Mouse (Mus musculus) limb, embryonic 12.5 days (tissue): ENCODE results near the gene Spata17. TPM values are rescaled to one million over a fixed set of nuclear protein-coding genes. Genes with fewer than 3 reads are reported as not detected.

Experiments
- ATAC-seq: fragments of 200-750 bp; cut with Nextera tagmentation; 2 replicates; pipeline ENCODE4 v1.8.0; 2017; ENCODE audit warnings: low read depth, moderate TSS enrichment; ENCODE audit not compliant: insufficient number of reproducible peaks, insufficient read depth, low FRiP score, low TSS enrichment
- H3K27ac ChIP-seq: fragments of 300-500 bp; sonication (generic); 2 replicates; pipeline ENCODE4 v1.5.1; 2016; ENCODE audit warnings: mild to moderate bottlenecking, moderate library complexity
- H3K27me3 ChIP-seq: fragments of 300-500 bp; sonication (generic); 2 replicates; pipeline ENCODE4 v1.6.1; 2016; ENCODE audit warnings: mild to moderate bottlenecking, moderate library complexity
- H3K36me3 ChIP-seq: fragments of 300-500 bp; sonication (generic); 2 replicates; pipeline ENCODE4 v1.6.1; 2016; ENCODE audit warnings: mild to moderate bottlenecking, moderate library complexity
- H3K4me1 ChIP-seq: fragments of 300-500 bp; sonication (generic); replicated peaks from 2 replicates; pipeline ENCODE4 v1.6.1; 2016
- H3K4me2 ChIP-seq: fragments of 300-500 bp; sonication (generic); 2 replicates; pipeline ENCODE4 v1.6.1; 2016; ENCODE audit warnings: mild to moderate bottlenecking, moderate library complexity
- H3K4me3 ChIP-seq: fragments of 300-500 bp; sonication (generic); replicated peaks from 2 replicates; pipeline ENCODE4 v1.5.1; 2016; ENCODE audit warnings: mild to moderate bottlenecking
- H3K9ac ChIP-seq: fragments of 300-500 bp; sonication (generic); replicated peaks from 2 replicates; pipeline ENCODE4 v1.6.1; 2016; ENCODE audit warnings: mild to moderate bottlenecking, moderate library complexity
- H3K9me3 ChIP-seq: fragments of 300-500 bp; sonication (generic); 2 replicates; pipeline ENCODE4 v1.6.1; 2016; ENCODE audit warnings: mild to moderate bottlenecking, moderate library complexity
- WGBS: fragments of 180-500 bp; shearing (Covaris S2); methylation state at CpG from one replicate; pipeline ENCODE4 v1.1.7; 2016; 5-methylcytosine and 5-hydroxymethylcytosine counted together
- polyA plus RNA-seq: library from polyadenylated mRNA; unstranded; fragments of >200 nt; fragmentation: Nextera tagmentation; extraction: Ambion mirVana; gene quantifications from 2 replicates; pipeline ENCODE4 v1.2.1, GENCODE M21; 2016

Spata17 gene
- polyA plus RNA-seq, 1 experiment from 2014 or later: 1.1 TPM

- Histone ChIP-seq H3K9ac (no peak overlapping the region), H3K27me3 (no peaks in the 10 kb centered on the region), H3K36me3 (peaks cover 22% of the 10 kb centered on the region), H3K4me2 (no peak overlapping the region), H3K27ac (no peak overlapping the region), H3K4me3 (no peak overlapping the region), H3K9me3 (no peaks in the 10 kb centered on the region), H3K4me1 (peaks cover 8% of the 10 kb centered on the region; the same call in 1 of the 2 replicates)
- WGBS: 79% methylated on average over 14 of the region's 14 CpGs
- no peak for ATAC-seq
Measured at GRCm38 (mm10) chr1:187232196-187232955, 17.1 kb upstream of the Spata17 start.

- H3K27me3 ChIP-seq: no peaks in the 10 kb centered on the region
- H3K36me3 ChIP-seq: peaks cover 28% of the 10 kb centered on the region
- H3K9me3 ChIP-seq: no peaks in the 10 kb centered on the region
- no peak overlapping the region for H3K27ac ChIP-seq
- no peak overlapping the region for H3K9ac ChIP-seq
- 88% methylated on average over 5 of the region's 5 CpGs for WGBS
- ATAC-seq: no peak
- no peak overlapping the region for H3K4me2 ChIP-seq
- H3K4me1 ChIP-seq: peaks cover 8% of the 10 kb centered on the region; the same call in 1 of the 2 replicates
- H3K4me3 ChIP-seq: no peak overlapping the region
Measured at GRCm38 (mm10) chr1:187230255-187230654, 15.0 kb upstream of the Spata17 start.

- H3K4me2 ChIP-seq: no peak overlapping the region
- no peak overlapping the region for H3K27ac ChIP-seq
- H3K4me3 ChIP-seq: no peak overlapping the region
- no peaks in the 10 kb centered on the region for H3K27me3 ChIP-seq
- no peak for ATAC-seq
- H3K9ac ChIP-seq: no peak overlapping the region
- peaks cover 8% of the 10 kb centered on the region; the same call in 1 of the 2 replicates for H3K4me1 ChIP-seq
- WGBS: 66% methylated on average over 13 of the region's 13 CpGs
- H3K9me3 ChIP-seq: no peaks in the 10 kb centered on the region
- H3K36me3 ChIP-seq: peaks cover 24% of the 10 kb centered on the region
Measured at GRCm38 (mm10) chr1:187228414-187229146, 13.3 kb upstream of the Spata17 start.

- no peak overlapping the region for H3K4me2 ChIP-seq
- no peaks in the 10 kb centered on the region for H3K9me3 ChIP-seq
- no peak overlapping the region for H3K27ac ChIP-seq
- H3K27me3 ChIP-seq: no peaks in the 10 kb centered on the region
- peaks cover 14% of the 10 kb centered on the region for H3K36me3 ChIP-seq
- H3K9ac ChIP-seq: no peak overlapping the region
- 78% methylated on average over 11 of the region's 11 CpGs for WGBS
- no peak overlapping the region for H3K4me3 ChIP-seq
- H3K4me1 ChIP-seq: peaks cover 3% of the 10 kb centered on the region; the same call in 1 of the 2 replicates
- ATAC-seq: no peak
Measured at GRCm38 (mm10) chr1:187226328-187227025, 11.2 kb upstream of the Spata17 start.

- Histone ChIP-seq H3K9ac (no peak overlapping the region), H3K27me3 (no peaks in the 10 kb centered on the region), H3K4me3 (no peak overlapping the region), H3K36me3 (peaks cover 4% of the 10 kb centered on the region), H3K9me3 (no peaks in the 10 kb centered on the region), H3K27ac (no peak overlapping the region), H3K4me1 (peaks cover 4% of the 10 kb centered on the region), H3K4me2 (no peak overlapping the region)
- 77% methylated on average over 6 of the region's 6 CpGs for WGBS
- no peak for ATAC-seq
Measured at GRCm38 (mm10) chr1:187220756-187221155, 5.5 kb upstream of the Spata17 start.

GRCm38 (mm10) chr1:187216620-187217410 is 1.6 kb upstream of the Spata17 start:
- no peak for ATAC-seq
- H3K36me3 ChIP-seq: no peaks in the 10 kb centered on the region
- H3K27me3 ChIP-seq: no peaks in the 10 kb centered on the region
- no peaks in the 10 kb centered on the region for H3K9me3 ChIP-seq
- no peak overlapping the region for H3K9ac ChIP-seq
- no peak overlapping the region for H3K4me3 ChIP-seq
- WGBS: 95% methylated on average over 9 of the region's 9 CpGs
- no peak overlapping the region for H3K4me2 ChIP-seq
- peaks cover 4% of the 10 kb centered on the region for H3K4me1 ChIP-seq
- H3K27ac ChIP-seq: no peak overlapping the region

GRCm38 (mm10) chr1:187210736-187211135 is 4.5 kb downstream of the Spata17 start:
- WGBS: 78% methylated on average over 4 of the region's 4 CpGs

GRCm38 (mm10) chr1:187209496-187209895 is 5.8 kb downstream of the Spata17 start:
- H3K4me1 ChIP-seq: no peaks in the 10 kb centered on the region
- no peak for ATAC-seq
- H3K4me3 ChIP-seq: no peak overlapping the region
- no peaks in the 10 kb centered on the region for H3K27me3 ChIP-seq
- no peak overlapping the region for H3K27ac ChIP-seq
- WGBS: 46% methylated on average over 4 of the region's 4 CpGs
- no peak overlapping the region for H3K9ac ChIP-seq
- no peaks in the 10 kb centered on the region for H3K36me3 ChIP-seq
- no peak overlapping the region for H3K4me2 ChIP-seq
- H3K9me3 ChIP-seq: no peaks in the 10 kb centered on the region

More at GRCm38 (mm10) chr1:187210736-187211135, 4.5 kb downstream of the Spata17 start:
- no peak overlapping the region for H3K4me2 ChIP-seq
- no peaks in the 10 kb centered on the region for H3K9me3 ChIP-seq
- H3K36me3 ChIP-seq: no peaks in the 10 kb centered on the region
- no peak overlapping the region for H3K27ac ChIP-seq
- H3K9ac ChIP-seq: no peak overlapping the region
- ATAC-seq: no peak
- H3K4me1 ChIP-seq: no peaks in the 10 kb centered on the region
- no peak overlapping the region for H3K4me3 ChIP-seq
- H3K27me3 ChIP-seq: no peaks in the 10 kb centered on the region

- no peak overlapping the region for H3K27ac ChIP-seq
- no peak overlapping the region for H3K9ac ChIP-seq
- no peaks in the 10 kb centered on the region for H3K27me3 ChIP-seq
- no peaks in the 10 kb centered on the region for H3K9me3 ChIP-seq
- WGBS: 67% methylated on average over 6 of the region's 6 CpGs
- no peaks in the 10 kb centered on the region for H3K4me1 ChIP-seq
- H3K36me3 ChIP-seq: no peaks in the 10 kb centered on the region
- H3K4me3 ChIP-seq: no peak overlapping the region
- ATAC-seq: no peak
- no peak overlapping the region for H3K4me2 ChIP-seq
Measured at GRCm38 (mm10) chr1:187205506-187205905, 9.8 kb downstream of the Spata17 start.

GRCm38 (mm10) chr1:187178546-187178945 is 36.7 kb downstream of the Spata17 start:
- no peak overlapping the region for H3K4me2 ChIP-seq
- H3K9me3 ChIP-seq: no peaks in the 10 kb centered on the region
- no peak for ATAC-seq
- no peaks in the 10 kb centered on the region for H3K4me1 ChIP-seq
- H3K9ac ChIP-seq: no peak overlapping the region
- H3K27me3 ChIP-seq: no peaks in the 10 kb centered on the region
- no peaks in the 10 kb centered on the region for H3K36me3 ChIP-seq
- H3K4me3 ChIP-seq: no peak overlapping the region
- 83% methylated on average over 1 of the region's 1 CpGs for WGBS
- no peak overlapping the region for H3K27ac ChIP-seq
